Mouse (Mus musculus) neural tube, embryonic 13.5 days (tissue): ENCODE measurements around the gene Ap1b1. TPM values are rescaled to one million over a fixed set of nuclear protein-coding genes. Genes with fewer than 3 reads are reported as not detected.

Source experiments
- ATAC-seq: fragments of 200-750 bp; cut with Nextera tagmentation; 2 replicates; pipeline ENCODE4 v1.8.0; 2017; ENCODE audit warnings: low read depth, mild to moderate bottlenecking, moderate TSS enrichment, moderate library complexity
- H3K27ac ChIP-seq: fragments of 300-500 bp; sonication (generic); replicated peaks from 2 replicates; pipeline ENCODE4 v1.5.1; 2015; ENCODE audit warnings: moderate library complexity, mild to moderate bottlenecking, inconsistent platforms
- H3K27me3 ChIP-seq: fragments of 300-500 bp; sonication (generic); 2 replicates; pipeline ENCODE4 v1.6.1; 2015; ENCODE audit warnings: mild to moderate bottlenecking, inconsistent platforms
- H3K36me3 ChIP-seq: fragments of 300-500 bp; sonication (generic); 2 replicates; pipeline ENCODE4 v1.6.1; 2015; ENCODE audit warnings: mild to moderate bottlenecking, inconsistent platforms
- H3K4me1 ChIP-seq: fragments of 300-500 bp; sonication (generic); replicated peaks from 2 replicates; pipeline ENCODE4 v1.6.1; 2015; ENCODE audit warnings: inconsistent platforms
- H3K4me2 ChIP-seq: fragments of 300-500 bp; sonication (generic); 2 replicates; pipeline ENCODE4 v1.6.1; 2015; ENCODE audit warnings: inconsistent platforms, mild to moderate bottlenecking, moderate library complexity
- H3K4me3 ChIP-seq: fragments of 300-500 bp; sonication (generic); 2 replicates; pipeline ENCODE4 v1.5.1; 2015; ENCODE audit warnings: mild to moderate bottlenecking, inconsistent platforms
- H3K9ac ChIP-seq: fragments of 300-500 bp; sonication (generic); 2 replicates; pipeline ENCODE4 v1.6.1; 2015; ENCODE audit warnings: moderate library complexity, mild to moderate bottlenecking, inconsistent platforms
- H3K9me3 ChIP-seq: fragments of 300-500 bp; sonication (generic); 2 replicates; pipeline ENCODE4 v1.6.1; 2016; ENCODE audit warnings: inconsistent platforms
- WGBS: fragments of 180-500 bp; shearing (Covaris S2); methylation state at CpG from one replicate; pipeline ENCODE4 v1.1.7; 2015; 5-methylcytosine and 5-hydroxymethylcytosine counted together
- polyA plus RNA-seq: library from polyadenylated mRNA; unstranded; fragments of >200 nt; fragmentation: Nextera tagmentation; extraction: Ambion mirVana; gene quantifications from 2 replicates; pipeline ENCODE4 v1.2.1, GENCODE M21; 2015

Ap1b1 gene
- polyA plus RNA-seq, 1 experiment from 2014 or later: 84.5 TPM

DNA sequence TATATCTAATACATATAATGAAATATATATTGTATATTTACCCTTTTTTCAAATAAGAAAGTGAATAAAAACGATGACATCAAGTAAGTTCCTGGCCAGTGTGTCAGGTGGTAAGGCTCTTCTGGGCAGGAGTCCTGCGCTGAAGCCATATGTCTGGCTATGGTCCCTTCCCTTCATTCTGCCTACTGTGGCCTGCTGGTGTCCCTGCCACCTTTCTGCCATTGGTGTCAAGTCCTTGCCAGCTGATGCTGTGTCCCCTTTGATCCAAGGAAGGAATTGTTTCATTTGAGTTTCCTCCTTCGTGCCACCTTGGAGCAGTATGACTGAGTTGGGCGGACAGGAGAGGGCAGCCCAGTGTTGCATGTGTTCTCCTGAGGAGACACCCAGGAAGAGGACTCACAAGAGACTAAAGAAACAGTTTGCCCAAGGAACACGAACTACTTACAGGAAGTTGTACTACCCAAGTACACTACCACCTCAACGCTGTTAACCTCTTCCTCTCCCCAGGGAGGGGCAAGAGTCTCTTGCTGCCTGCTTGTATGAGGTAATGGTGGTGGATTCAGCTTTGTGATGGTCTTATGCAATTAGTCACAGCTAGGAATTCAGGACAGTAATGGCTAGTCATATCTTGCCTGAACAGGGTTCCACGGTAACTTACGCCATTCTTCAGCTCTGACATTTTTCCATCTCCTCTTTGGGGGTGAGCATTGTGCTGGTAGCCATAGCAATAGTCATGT is 56.2 kb downstream of the Ap1b1 start:
- ATAC-seq: no peak
- 86% methylated on average over 8 of the region's 8 CpGs for WGBS
- Histone ChIP-seq H3K36me3 (peaks cover 53% of the 10 kb centered on the region), H3K9me3 (no peaks in the 10 kb centered on the region), H3K4me2 (no peak overlapping the region), H3K27ac (no peak overlapping the region), H3K4me1 (no peaks in the 10 kb centered on the region), H3K9ac (no peak overlapping the region), H3K27me3 (no peaks in the 10 kb centered on the region), H3K4me3 (no peak overlapping the region)

DNA sequence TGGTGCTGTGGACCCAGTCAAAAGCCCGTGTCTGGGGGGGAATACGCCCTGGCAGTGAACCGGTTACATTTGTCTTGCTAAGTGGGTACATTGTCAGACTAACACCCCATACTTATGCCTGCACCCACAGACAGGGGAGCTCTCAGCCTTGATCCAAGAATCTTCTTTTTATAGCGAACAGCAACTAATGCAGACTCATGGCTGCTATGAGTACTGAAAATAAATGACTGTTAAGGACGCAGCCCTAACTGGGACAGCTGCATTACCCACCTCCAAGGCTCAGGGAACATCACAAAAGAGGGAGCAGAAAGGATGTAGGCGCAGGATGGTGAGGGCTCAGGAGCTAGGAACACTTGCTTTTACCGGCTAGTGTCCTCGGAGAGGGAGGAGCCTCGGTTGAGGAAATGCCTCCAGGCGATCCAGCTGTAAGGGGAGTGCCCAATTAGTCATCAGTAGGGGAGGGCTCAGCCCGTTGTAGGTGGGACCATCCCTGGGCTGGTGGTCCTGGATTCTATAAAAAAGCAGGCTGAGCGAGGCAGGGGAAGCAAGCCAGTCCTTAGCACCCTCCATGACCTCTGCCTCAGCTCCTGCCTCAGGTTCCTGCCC is 59.8 kb downstream of the Ap1b1 start:
- ATAC-seq: no peak
- H3K9ac ChIP-seq: no peak overlapping the region
- no peaks in the 10 kb centered on the region for H3K4me1 ChIP-seq
- 45% methylated on average over 12 of the region's 12 CpGs for WGBS
- H3K27me3 ChIP-seq: no peaks in the 10 kb centered on the region
- no peak overlapping the region for H3K4me2 ChIP-seq
- H3K4me3 ChIP-seq: no peak overlapping the region
- H3K9me3 ChIP-seq: no peaks in the 10 kb centered on the region
- H3K36me3 ChIP-seq: peaks cover 17% of the 10 kb centered on the region
- no peak overlapping the region for H3K27ac ChIP-seq

DNA sequence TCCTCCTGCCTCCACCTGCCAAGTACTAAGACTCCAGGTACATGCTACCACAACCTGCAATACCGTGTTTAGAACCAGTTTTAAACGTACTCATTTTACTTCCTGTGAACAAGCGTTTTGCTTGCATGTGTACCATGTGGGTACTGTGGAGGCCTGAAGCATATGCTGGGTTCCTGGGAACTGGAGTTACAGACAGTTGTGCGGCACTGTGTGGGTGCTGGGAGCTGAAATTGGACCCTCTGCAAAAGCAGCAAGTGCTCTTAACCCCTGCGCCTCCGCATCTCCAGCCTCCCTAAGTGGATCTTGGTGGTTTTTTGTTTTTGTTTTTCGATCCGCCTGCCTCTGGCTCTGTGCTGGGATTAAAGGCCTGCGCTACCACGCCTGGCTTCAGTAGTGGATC is 65.0 kb downstream of the Ap1b1 start:
- ATAC-seq: no peak
- Histone ChIP-seq H3K4me1 (peaks cover 9% of the 10 kb centered on the region), H3K36me3 (no peaks in the 10 kb centered on the region), H3K27me3 (peaks cover 19% of the 10 kb centered on the region), H3K9ac (no peak overlapping the region), H3K4me3 (no peak overlapping the region), H3K27ac (no peak overlapping the region), H3K4me2 (no peak overlapping the region), H3K9me3 (no peaks in the 10 kb centered on the region)
- 84% methylated on average over 10 of the region's 10 CpGs for WGBS

DNA sequence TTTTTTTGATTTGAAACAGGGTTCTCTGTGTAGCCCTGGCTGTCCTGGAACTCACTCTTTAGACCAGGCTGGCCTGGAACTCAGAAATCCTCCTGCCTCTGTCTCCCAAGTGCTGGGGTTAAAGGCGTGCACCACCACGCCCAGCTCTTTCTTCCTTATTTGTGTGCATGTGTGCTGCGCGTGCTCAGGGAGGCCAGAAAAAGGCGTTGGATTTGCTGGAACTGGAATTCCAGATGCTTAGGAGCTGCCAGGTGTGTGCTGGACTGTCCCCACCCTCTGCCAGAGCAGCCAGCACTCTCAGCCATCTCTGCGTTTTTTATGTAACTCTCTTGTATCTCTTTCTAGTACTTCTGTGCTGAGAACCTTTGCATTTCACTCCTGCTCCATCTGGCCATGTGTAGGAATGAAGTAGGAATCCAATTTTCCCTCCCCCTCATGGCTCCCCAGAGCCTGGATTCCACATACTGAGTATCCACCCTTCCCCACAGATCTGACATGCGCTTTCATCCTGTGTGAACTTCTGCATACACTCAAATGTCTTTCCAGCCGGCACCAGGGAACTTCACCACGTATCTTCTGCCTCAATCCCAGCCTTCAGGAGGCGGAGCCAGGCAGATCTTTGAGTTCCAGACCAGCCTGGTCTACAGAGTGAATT is 65.7 kb downstream of the Ap1b1 start:
- Histone ChIP-seq H3K4me2 (no peak overlapping the region), H3K27me3 (peaks cover 26% of the 10 kb centered on the region), H3K4me1 (peaks cover 16% of the 10 kb centered on the region), H3K27ac (no peak overlapping the region), H3K9me3 (no peaks in the 10 kb centered on the region), H3K9ac (no peak overlapping the region), H3K4me3 (no peak overlapping the region), H3K36me3 (no peaks in the 10 kb centered on the region)
- 79% methylated on average over 10 of the region's 10 CpGs for WGBS
- ATAC-seq: no peak

DNA sequence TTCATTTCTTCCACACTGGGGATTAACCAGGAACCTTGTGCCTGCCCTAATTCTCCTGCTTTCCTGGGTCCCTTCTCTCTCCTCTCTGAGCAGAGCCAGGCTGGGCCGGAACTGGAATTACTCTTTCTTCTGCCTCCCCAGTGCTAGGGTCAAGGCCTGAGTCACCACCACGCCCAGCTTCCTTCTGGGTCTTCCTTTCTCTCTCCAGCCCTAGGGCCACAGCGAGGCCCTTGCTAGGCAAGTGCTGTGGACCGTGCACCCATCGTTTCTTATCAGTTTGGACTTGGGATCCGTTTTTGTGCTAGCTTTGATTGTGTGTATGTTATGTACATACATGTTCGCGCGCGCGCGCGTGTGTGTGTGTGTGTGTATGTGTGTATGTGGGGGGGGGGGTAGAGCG is 67.5 kb downstream of the Ap1b1 start:
- 89% methylated on average over 14 of the region's 14 CpGs for WGBS
- H3K4me3 ChIP-seq: no peak overlapping the region

DNA sequence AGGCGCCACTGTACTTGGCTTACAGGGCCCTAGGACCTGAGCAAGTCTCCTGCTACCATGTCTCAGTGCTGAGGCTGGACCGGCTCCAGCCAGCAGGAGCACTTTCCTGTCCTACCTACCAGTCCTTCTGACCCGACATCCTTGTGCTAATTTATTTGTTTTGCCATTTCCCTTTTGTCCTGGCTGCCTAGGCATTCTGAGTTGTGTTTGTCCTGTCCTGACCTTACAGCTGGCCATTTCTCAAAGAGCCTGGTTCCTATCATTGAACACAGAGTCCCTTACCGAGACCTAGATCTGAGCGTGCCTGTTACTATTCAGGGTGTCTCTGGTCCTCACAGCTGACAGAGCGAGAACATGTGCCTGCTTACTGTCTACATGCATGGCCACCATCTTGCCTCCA is 68.2 kb downstream of the Ap1b1 start:
- Histone ChIP-seq H3K4me2 (no peak overlapping the region), H3K27ac (no peak overlapping the region), H3K36me3 (no peaks in the 10 kb centered on the region), H3K4me1 (peaks cover 37% of the 10 kb centered on the region), H3K9me3 (no peaks in the 10 kb centered on the region), H3K27me3 (peaks cover 50% of the 10 kb centered on the region), H3K4me3 (no peak overlapping the region), H3K9ac (no peak overlapping the region)
- 67% methylated on average over 6 of the region's 6 CpGs for WGBS
- ATAC-seq: no peak

More for the DNA sequence above, 67.5 kb downstream of the Ap1b1 start:
- ATAC-seq: no peak
- Histone ChIP-seq H3K9ac (no peak overlapping the region), H3K4me2 (no peak overlapping the region), H3K27ac (no peak overlapping the region), H3K9me3 (no peaks in the 10 kb centered on the region), H3K4me1 (peaks cover 29% of the 10 kb centered on the region), H3K36me3 (no peaks in the 10 kb centered on the region), H3K27me3 (peaks cover 43% of the 10 kb centered on the region)

DNA sequence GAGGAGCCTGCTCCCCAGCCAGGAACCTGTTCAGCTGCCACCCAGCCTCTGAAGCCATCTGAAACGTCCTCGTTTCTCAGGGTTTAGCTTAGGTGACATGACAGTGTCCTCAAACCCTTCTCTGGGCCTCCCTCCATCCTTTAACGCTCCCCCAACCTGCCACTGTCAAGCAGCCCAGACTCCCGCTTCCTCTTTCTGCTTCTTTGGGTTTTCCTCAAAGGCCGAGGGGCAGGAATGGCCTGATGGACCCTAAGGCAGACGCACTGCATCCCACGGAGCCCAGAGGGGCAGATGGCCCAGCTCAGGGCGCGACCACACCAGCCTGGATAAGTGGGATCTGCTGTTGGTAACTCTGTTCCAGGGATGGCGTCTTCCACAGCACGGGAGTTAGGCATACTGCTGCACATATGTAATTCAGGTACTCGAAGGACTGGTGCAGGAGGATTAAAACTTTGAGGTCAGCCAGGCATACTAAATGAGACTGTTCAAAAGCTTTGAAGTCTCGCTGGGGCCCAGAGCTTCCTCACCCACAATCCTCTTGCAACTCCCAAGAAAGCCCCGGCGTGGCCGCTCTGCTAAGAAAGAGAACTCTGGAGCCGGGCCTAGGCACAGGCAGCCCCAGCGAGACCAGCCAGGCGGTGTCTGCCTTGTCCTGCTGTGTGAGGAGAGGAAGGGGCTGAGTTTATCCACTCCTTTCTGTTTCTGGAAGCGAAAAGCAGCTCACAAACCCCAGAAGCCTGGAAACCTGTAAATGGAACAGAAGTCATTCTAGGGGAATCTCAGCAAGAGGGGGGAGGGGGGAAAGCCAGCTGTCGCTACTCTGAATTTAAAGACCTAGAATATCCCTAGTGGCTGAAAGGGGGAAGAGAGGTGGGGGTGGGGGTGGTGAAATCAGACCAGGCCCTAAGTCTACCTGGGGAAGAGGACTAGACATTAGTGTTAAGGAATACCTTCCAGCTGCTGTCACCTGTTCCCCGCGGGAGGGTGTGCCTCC is 69.6 kb downstream of the Ap1b1 start:
- Histone ChIP-seq H3K9ac (peak overlapping the region; percentile 17), H3K4me3 (no peak overlapping the region), H3K27me3 (peaks cover 64% of the 10 kb centered on the region), H3K36me3 (peaks cover 6% of the 10 kb centered on the region; the same call in 1 of the 2 replicates), H3K4me2 (no peak overlapping the region), H3K4me1 (peaks cover 42% of the 10 kb centered on the region), H3K9me3 (no peaks in the 10 kb centered on the region), H3K27ac (no peak overlapping the region)
- 30% methylated on average over 23 of the region's 23 CpGs for WGBS
- no peak for ATAC-seq

DNA sequence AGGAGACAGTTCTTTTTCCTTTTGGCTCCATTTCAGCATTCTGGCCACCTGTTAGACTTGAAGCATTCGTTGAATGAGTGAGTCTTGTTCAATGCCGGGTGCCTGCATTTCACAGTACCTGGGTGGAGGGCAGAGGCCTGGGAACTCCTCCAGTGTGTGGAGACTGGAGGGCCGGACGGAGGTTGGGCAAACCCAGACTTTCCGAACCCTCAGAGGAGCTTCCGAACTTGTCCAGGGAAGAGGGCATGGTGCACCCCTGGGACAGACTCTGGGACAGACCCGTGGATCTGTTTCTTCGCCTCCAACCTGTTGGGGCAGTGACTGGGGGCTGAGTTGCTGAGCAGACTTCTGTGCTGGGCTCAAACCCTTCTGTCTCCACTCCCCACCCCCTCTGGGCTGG is 70.4 kb downstream of the Ap1b1 start:
- no peaks in the 10 kb centered on the region for H3K9me3 ChIP-seq
- H3K27me3 ChIP-seq: peaks cover 72% of the 10 kb centered on the region
- peaks cover 50% of the 10 kb centered on the region for H3K4me1 ChIP-seq
- peaks cover 6% of the 10 kb centered on the region; the same call in 1 of the 2 replicates for H3K36me3 ChIP-seq
- no peak overlapping the region for H3K4me2 ChIP-seq
- no peak overlapping the region for H3K27ac ChIP-seq
- WGBS: 55% methylated on average over 8 of the region's 8 CpGs
- H3K4me3 ChIP-seq: no peak overlapping the region
- no peak for ATAC-seq
- no peak overlapping the region for H3K9ac ChIP-seq

DNA sequence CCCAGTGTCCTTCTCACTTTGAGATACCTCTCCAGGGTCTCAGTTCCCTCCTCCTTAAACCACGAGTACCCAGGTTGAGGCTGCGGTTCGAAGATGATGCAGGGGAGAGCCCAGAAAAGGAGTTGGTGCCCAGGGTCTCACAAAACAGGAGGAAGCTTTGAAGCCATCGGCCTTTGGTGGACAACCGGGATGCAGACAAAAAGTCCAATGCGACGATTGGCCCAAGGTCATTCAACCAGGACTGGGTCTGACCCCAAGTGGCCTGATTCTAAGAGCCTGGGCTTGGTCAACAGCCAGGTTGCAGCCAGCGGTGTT is 70.9 kb downstream of the Ap1b1 start:
- H3K36me3 ChIP-seq: peaks cover 6% of the 10 kb centered on the region; the same call in 1 of the 2 replicates
- no peak overlapping the region for H3K27ac ChIP-seq
- H3K4me1 ChIP-seq: peaks cover 55% of the 10 kb centered on the region
- no peak for ATAC-seq
- H3K4me3 ChIP-seq: peak overlapping the region; percentile 43
- WGBS: 13% methylated on average over 8 of the region's 8 CpGs
- H3K9ac ChIP-seq: 0 out of 2 replicates have a peak overlapping the region, but pooled peaks have one; percentile 69
- H3K27me3 ChIP-seq: peaks cover 76% of the 10 kb centered on the region
- peak overlapping the region; percentile 84 for H3K4me2 ChIP-seq
- no peaks in the 10 kb centered on the region for H3K9me3 ChIP-seq

DNA sequence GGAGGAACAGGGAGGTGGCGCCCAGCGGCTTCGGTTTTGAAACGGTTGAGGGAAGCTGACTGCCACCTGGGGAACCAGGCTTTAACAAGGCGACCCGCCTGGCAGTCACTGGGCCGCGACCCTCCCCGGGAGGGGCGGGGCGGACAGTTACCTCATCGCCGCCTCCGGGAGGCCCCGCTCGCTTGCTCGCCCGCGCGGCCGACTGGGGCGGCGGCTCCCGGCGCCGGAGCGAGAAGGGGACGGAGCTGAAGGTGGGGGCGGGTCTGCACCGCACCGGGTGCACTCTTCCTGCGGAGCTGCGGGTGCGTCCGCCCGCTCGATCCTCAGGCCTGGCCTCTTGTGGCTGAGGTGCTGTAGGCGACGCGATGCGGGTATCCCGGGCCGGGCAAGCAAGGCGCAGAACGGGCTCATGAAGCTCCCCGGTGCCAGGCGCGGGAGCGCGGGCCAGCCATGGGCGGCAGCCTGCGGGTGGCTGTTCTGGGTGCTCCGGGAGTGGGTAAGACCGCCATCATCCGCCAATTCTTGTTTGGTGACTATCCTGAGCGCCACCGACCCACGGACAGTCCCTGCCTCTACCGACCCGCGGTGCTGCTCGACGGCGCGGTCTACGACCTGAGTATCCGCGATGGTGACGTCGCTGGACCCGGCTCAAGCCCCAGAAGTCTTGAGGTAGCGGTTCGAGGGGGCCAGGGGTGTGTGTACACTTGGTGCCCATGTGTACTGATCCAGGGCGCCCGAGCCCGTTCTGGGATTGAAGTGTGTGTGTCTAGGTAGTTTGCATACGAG is 71.4 kb downstream of the Ap1b1 start, which contains the start of gene Rasl10a:
TSS of gene Rasl10a (plus strand) at position 273 of the 786 bp plus-strand sequence.
- 2% methylated on average over 77 of the region's 77 CpGs for WGBS
- ATAC-seq: no peak

DNA sequence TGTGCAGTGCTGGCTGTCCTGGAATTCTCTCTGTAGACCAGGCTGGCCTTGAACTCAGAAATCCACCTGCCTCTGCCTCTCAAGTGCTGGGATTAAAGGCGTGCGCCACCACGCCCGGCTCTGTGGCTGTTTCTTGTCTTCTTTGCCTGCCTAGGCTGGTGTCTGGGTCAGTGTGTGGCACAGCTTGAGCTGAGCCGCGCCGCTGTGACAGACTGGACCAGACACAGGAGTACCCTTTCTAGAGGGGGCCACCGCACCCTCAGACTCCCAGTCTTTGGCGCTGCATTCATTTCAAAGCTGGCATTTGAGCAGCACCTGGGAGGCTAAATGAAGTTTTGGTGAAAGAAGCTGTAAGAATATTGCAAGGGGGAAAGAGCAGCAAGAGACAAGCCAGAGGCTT is 72.2 kb downstream of the Ap1b1 start:
- Histone ChIP-seq H3K9me3 (no peaks in the 10 kb centered on the region), H3K9ac (no peak overlapping the region), H3K36me3 (peaks cover 6% of the 10 kb centered on the region; the same call in 1 of the 2 replicates), H3K4me1 (peaks cover 68% of the 10 kb centered on the region), H3K4me3 (no peak overlapping the region), H3K27ac (no peak overlapping the region), H3K4me2 (no peak overlapping the region), H3K27me3 (peaks cover 89% of the 10 kb centered on the region)
- WGBS: 39% methylated on average over 9 of the region's 9 CpGs
- ATAC-seq: no peak

More for the DNA sequence above, 71.4 kb downstream of the Ap1b1 start, which contains the start of gene Rasl10a:
- H3K4me3 ChIP-seq: peak within 1 kb of the TSS; percentile 43
- H3K9me3 ChIP-seq: no peaks in the 10 kb centered on the region
- peak within 1 kb of the TSS; percentile 84 for H3K4me2 ChIP-seq
- peaks cover 60% of the 10 kb centered on the region for H3K4me1 ChIP-seq
- peaks cover 6% of the 10 kb centered on the region; the same call in 1 of the 2 replicates for H3K36me3 ChIP-seq
- H3K27me3 ChIP-seq: peaks cover 82% of the 10 kb centered on the region
- peak within 1 kb of the TSS; percentile 69 for H3K9ac ChIP-seq
- H3K27ac ChIP-seq: no peak within 1 kb of the TSS
